Mouse (Mus musculus) kidney, postnatal 0 days (tissue): ENCODE measurements at regions not wholly inside any gene's neighbourhood (a gene's known extent, or its start where the extent isn't known, plus 50 kb on each side); places are given as distances from the start of the nearest gene placed in this dataset.

Experiments used
- ATAC-seq: fragments of 200-750 bp; cut with Nextera tagmentation; replicated peaks from 2 replicates; pipeline ENCODE4 v1.8.0; 2017; ENCODE audit warnings: low read depth, moderate number of reproducible peaks, moderate TSS enrichment, moderate library complexity; ENCODE audit not compliant: low FRiP score
- DNase-seq: peaks from one replicate; pipeline ENCODE4 v3.0.0-alpha.2; 2016; ENCODE audit warnings: low spot score
- H3K27ac ChIP-seq: fragments of 300-500 bp; sonication (generic); 2 replicates; pipeline ENCODE4 v1.5.1; 2014; ENCODE audit warnings: mild to moderate bottlenecking
- H3K27me3 ChIP-seq: fragments of 300-500 bp; sonication (generic); 2 replicates; pipeline ENCODE4 v1.6.1; 2014; ENCODE audit warnings: low read length, mixed read lengths; ENCODE audit not compliant: insufficient read depth
- H3K36me3 ChIP-seq: fragments of 300-500 bp; sonication (generic); 2 replicates; pipeline ENCODE4 v1.6.1; 2014; ENCODE audit warnings: low read length, mixed read lengths; ENCODE audit not compliant: insufficient read depth
- H3K4me1 ChIP-seq: fragments of 300-500 bp; sonication (generic); replicated peaks from 2 replicates; pipeline ENCODE4 v1.6.1; 2014; ENCODE audit warnings: antibody characterized with exemption, low read length, mixed read lengths; ENCODE audit not compliant: insufficient read depth
- H3K4me2 ChIP-seq: fragments of 300-500 bp; sonication (generic); 2 replicates; pipeline ENCODE4 v1.6.1; 2014; ENCODE audit warnings: mild to moderate bottlenecking, low read length, moderate library complexity, mixed read lengths
- H3K4me3 ChIP-seq: fragments of 300-500 bp; sonication (generic); replicated peaks from 2 replicates; pipeline ENCODE4 v1.5.1; 2014; ENCODE audit warnings: low read depth, low read length
- H3K9ac ChIP-seq: fragments of 300-500 bp; sonication (generic); 2 replicates; pipeline ENCODE4 v1.6.1; 2014; ENCODE audit warnings: low read depth, low read length
- H3K9me3 ChIP-seq: fragments of 300-500 bp; sonication (generic); replicated peaks from 2 replicates; pipeline ENCODE4 v1.6.1; 2016; ENCODE audit warnings: low read length, inconsistent platforms, mixed read lengths
- CTCF ChIP-seq: IDR thresholded peaks from 2 replicates; pipeline ENCODE4 v1.5.1; 2016; ENCODE audit warnings: antibody characterized with exemption, low read depth, mild to moderate bottlenecking, moderate library complexity
- WGBS: fragments of 180-500 bp; shearing (Covaris S2); extraction: QIAGEN DNeasy Blood & Tissue Kit; methylation state at CpG from one replicate; pipeline ENCODE4 v1.1.7; 2014; 5-methylcytosine and 5-hydroxymethylcytosine counted together

DNA sequence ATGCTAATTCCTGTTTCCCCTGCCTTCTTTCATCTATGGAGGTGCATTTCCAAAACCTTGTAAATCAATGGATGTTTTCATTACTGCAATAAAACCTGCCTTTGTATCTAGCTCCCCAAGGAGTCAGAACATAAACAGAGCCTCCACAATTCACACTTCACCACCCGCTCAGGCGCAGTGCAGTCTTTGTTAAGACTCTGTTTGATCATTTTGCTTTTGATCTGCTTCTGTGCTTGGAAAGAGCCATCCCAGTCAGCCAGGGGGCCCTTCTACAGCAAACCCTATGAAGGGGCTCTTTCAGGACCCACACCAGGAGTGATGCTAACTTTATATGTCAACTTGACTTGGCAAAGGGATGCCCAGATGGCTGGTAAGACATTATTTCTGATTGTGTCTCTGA lies 86.7 kb upstream of the Ptprm start:
- H3K9ac ChIP-seq, result no peak overlapping the region
- no peaks in the 10 kb centered on the region for H3K4me1 ChIP-seq
- TF ChIP-seq CTCF, result no peak
- WGBS, result 53% methylated on average over 2 of the region's 2 CpGs
- H3K4me2 ChIP-seq, result no peak overlapping the region
- DNase-seq (no peak), ATAC-seq (no peak)
- no peaks in the 10 kb centered on the region for H3K27me3 ChIP-seq
- H3K36me3 ChIP-seq, result no peaks in the 10 kb centered on the region
- no peak overlapping the region for H3K27ac ChIP-seq
- H3K9me3 ChIP-seq, result no peaks in the 10 kb centered on the region
- H3K4me3 ChIP-seq, result no peak overlapping the region

DNA sequence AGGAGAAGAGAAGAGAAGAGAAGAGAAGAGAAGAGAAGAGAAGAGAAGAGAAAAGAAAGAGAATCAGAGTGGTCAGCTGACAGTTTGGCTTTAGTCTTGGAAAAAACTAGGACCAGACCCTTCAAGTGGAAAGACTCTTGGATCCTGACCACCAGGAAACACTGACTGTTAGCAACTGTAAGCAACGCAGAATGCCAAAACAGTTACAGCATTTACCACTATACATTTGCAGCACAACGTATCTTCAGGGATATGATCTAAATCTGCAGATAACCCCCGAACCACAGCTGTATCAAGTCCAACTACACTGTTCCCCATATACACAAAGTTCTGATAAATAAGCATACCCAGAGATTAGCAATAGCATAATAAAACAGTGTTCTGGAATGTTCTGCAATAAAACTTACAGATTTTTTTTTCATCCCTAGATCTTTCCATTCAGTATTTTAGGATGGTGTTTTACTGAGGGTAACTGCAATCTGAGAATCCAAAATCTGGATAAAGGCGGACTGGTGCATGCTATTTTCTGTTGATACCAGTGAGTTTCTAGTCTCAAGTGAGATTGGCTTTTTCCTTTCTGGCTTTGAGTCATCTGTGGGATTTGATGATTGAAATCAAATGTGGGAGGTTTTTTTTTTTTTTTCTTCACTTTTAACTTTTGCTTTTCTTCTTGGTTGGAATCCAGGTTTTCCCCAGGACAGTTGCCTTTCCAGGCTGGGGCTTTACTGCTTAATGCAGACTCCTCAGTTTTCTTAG lies 65.9 kb upstream of the Ptprm start:
- WGBS, result 83% methylated on average over 4 of the region's 4 CpGs
- no peak for DNase-seq
- no peaks in the 10 kb centered on the region for H3K36me3 ChIP-seq

DNA sequence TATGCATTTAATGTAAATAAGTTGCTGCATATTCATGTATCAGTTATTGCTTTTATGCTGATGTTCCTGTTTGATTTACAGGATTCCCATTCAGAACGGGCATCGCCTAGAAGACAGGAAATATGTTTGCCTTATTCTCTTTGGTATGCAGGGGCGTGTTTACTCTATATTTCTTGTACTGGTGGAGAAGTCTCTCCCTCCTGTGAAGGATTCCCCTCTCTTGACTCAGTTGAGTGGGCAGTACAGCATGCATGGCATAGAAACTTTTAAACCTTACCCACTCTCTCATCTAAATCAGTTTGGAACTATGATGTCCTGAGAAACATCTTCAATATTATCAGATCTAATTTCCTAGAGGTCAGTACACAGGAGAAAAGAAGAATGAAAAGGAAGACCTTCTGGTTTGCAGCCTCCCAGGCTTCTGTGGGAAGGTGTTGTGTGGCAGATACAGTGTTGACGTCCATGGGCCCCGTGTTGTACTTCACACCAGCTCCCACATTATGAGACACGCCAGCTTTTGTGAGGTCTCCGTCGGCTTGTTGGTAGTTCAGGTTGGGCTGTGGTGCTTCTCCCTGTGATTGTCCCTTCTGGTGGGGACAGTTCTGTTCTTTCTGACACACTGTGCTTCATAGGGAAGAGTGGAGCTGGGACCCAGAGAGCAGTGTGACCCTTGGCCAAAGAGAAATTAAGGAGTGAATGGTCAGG lies 58.4 kb upstream of the Ptprm start:
- H3K27ac ChIP-seq, result no peak overlapping the region
- H3K27me3 ChIP-seq, result no peaks in the 10 kb centered on the region
- no peak overlapping the region for H3K9ac ChIP-seq
- no peak overlapping the region for H3K4me2 ChIP-seq
- H3K9me3 ChIP-seq, result no peaks in the 10 kb centered on the region
- no peak for TF ChIP-seq CTCF
- no peaks in the 10 kb centered on the region for H3K36me3 ChIP-seq
- 84% methylated on average over 8 of the region's 8 CpGs for WGBS
- no peak overlapping the region for H3K4me3 ChIP-seq
- ATAC-seq (no peak), DNase-seq (no peak)
- H3K4me1 ChIP-seq, result no peaks in the 10 kb centered on the region

More for the DNA sequence above, 65.9 kb upstream of the Ptprm start:
- no peaks in the 10 kb centered on the region for H3K27me3 ChIP-seq
- H3K4me3 ChIP-seq, result no peak overlapping the region
- no peak overlapping the region for H3K4me2 ChIP-seq
- ATAC-seq, result no peak
- H3K9ac ChIP-seq, result no peak overlapping the region
- no peak for TF ChIP-seq CTCF
- no peak overlapping the region for H3K27ac ChIP-seq
- no peaks in the 10 kb centered on the region for H3K4me1 ChIP-seq
- H3K9me3 ChIP-seq, result no peaks in the 10 kb centered on the region

DNA sequence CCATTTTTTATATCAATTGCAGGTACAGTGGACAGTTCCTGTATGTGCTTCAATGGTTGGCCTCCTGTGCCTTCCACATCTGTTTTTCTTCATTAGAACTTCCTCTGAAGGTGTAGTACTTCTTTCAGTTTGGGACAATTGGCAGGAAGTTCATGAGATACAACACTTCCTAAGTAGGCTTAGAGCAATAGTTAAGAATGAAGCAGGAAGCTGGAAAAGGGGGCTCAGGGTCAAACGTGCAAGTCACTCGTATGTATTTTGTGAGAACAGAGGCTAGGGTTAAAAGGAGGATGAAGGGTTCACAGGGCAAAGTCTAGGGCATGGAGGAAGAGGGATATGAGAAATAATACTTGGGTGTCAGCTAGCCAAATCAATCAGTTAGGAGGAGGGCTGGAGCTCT lies 55.7 kb upstream of the Ptprm start:
- no peak for DNase-seq
- no peak overlapping the region for H3K4me2 ChIP-seq
- ATAC-seq, result no peak
- no peak overlapping the region for H3K4me3 ChIP-seq
- no peak overlapping the region for H3K9ac ChIP-seq
- TF ChIP-seq CTCF, result no peak
- H3K27me3 ChIP-seq, result no peaks in the 10 kb centered on the region
- no peak overlapping the region for H3K27ac ChIP-seq
- H3K36me3 ChIP-seq, result no peaks in the 10 kb centered on the region
- H3K9me3 ChIP-seq, result no peaks in the 10 kb centered on the region
- 67% methylated on average over 2 of the region's 2 CpGs for WGBS
- H3K4me1 ChIP-seq, result no peaks in the 10 kb centered on the region

DNA sequence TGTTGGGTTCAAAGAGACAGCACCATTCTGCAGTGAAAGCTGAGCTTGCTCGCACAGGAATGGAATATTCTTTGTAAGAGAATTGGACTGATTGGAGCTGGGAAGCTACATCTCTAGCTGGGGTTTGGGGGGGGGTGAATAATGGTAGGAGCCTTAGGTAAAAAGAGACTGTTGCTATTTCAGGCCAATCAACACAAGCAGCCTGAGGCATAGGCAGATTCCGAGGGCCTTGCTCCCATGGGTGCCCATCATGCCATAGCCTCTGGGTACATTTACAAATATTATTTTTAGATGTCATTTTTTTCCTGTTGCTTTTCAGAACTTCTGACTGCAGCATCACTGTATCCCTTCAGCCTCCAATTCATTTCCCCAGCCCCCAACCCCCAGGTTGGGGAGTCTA lies 51.7 kb upstream of the Ptprm start:
- ATAC-seq (no peak), DNase-seq (no peak)
- no peaks in the 10 kb centered on the region for H3K36me3 ChIP-seq
- no peak overlapping the region for H3K9ac ChIP-seq
- H3K4me1 ChIP-seq, result no peaks in the 10 kb centered on the region
- H3K27me3 ChIP-seq, result no peaks in the 10 kb centered on the region
- H3K27ac ChIP-seq, result no peak overlapping the region
- no peak overlapping the region for H3K4me2 ChIP-seq
- H3K4me3 ChIP-seq, result no peak overlapping the region
- H3K9me3 ChIP-seq, result no peaks in the 10 kb centered on the region
- no peak for TF ChIP-seq CTCF
- 87% methylated on average over 2 of the region's 2 CpGs for WGBS
